Mouse (Mus musculus): ENCODE results near the gene G6pc3. TPM values are rescaled to one million over a fixed set of nuclear protein-coding genes. Genes with fewer than 3 reads are reported as not detected.

G6pc3 gene
- polyA plus RNA-seq, 1 experiment from 2014 or later: 33.3 TPM

DNA sequence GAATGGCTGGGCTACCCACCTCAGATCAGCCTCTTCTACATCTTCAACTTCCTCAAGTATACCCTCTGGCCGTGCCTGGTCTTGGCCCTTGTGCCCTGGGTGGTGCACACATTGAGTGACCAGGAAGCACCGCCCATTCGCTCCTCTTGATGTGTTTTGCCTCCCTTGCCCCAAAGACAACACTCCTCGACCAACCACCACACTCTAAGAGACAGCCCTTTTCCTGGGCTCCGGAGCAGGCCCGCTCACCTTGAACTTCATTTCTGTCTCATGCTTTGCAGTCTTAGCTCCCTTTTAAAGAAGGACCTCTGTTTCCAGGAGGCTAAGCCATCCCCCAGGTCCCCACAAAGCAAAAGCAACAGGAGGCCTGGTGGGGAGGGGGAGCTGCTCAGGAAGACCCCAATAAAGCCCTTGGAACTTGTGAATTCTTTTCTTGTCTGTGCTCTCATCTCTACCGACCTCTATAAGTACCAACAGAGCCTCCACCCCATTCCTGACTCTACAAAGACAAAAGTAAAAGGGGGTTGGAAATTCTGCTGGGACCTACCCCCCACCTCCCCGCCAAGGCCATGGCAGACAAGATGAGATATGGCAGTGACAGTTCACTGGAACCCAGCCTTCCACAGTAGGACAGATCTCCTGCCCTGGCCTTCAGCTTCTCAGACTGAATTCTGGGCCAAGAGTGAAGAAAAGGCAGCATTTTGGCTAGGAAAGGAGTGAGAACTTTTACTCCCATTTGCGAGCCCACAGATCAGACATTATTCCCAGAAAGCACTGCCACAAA, 4.4 kb downstream of the G6pc3 start:
- WGBS: 84% methylated on average over 9 of the region's 9 CpGs
- ATAC-seq (replicated peaks; ENCODE audit: insufficient number of reproducible peaks, low FRiP score, low TSS enrichment, low read depth): no peak

DNA sequence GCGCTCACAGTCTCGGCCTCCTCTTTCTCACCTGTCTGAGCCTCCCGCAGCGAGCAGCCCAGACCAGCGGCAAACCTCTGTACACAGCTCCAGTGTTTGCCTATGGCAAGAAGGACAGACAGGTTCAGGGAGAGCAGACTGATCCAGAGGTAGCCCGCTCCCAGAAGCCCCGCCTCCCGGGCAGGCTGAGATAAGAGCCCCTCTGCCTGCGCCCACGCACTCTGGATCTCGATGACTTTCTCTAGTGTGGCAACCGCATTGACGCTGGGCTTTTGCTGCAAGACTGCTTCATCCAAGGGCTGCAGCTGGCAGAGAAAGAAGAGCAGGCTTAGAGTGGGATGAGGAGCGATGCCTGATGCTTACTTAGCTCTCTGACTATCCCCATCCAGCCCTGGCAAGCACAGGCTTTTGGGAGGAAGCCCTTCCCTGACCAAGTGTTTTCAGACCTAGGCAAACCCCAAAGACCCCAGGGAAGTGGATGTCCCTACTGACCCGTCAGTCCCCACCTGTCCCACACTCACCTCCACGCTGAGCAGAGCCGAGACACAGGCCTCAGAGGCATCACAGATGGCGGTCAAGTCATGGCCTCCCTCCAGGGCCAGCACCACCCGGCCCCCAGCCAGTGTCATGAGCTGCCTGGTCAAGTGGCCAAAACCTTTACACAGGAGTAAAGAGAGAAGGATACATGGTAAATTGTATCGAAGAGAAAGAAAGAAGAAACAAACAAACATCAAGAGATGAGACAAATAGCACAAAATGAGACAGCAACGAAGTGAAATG, 6.8 kb downstream of the G6pc3 start:
- Histone ChIP-seq H3K4me1 (ENCODE audit: control insufficient read depth, insufficient read depth, low read length) (no peaks in the 10 kb centered on the region), H3K27ac (replicated peaks; ENCODE audit: low read depth, low read length) (no peak overlapping the region), H3K4me3 (ENCODE audit: low read depth, low read length) (no peak overlapping the region), H3K9ac (replicated peaks; ENCODE audit: low read length) (no peak overlapping the region), H3K9me3 (replicated peaks; ENCODE audit: control insufficient read depth, low read length) (no peaks in the 10 kb centered on the region), H3K4me2 (ENCODE audit: low read depth, low read length) (no peak overlapping the region), H3K27me3 (ENCODE audit: control insufficient read depth, insufficient read depth, low read length) (no peaks in the 10 kb centered on the region), H3K36me3 (replicated peaks; ENCODE audit: control insufficient read depth, insufficient read depth, low read depth, low read length) (peaks cover 3% of the 10 kb centered on the region)
- WGBS: 90% methylated on average over 21 of the region's 21 CpGs
- ATAC-seq (replicated peaks; ENCODE audit: insufficient number of reproducible peaks, low FRiP score, low TSS enrichment, low read depth) (no peak), DNase-seq (ENCODE audit: low spot score) (no peak)

More for the DNA sequence above, 4.4 kb downstream of the G6pc3 start:
- no peaks in the 10 kb centered on the region for H3K9me3 ChIP-seq (replicated peaks; ENCODE audit: control insufficient read depth, low read length)
- no peaks in the 10 kb centered on the region for H3K4me1 ChIP-seq (ENCODE audit: control insufficient read depth, insufficient read depth, low read length)
- H3K9ac ChIP-seq (replicated peaks; ENCODE audit: low read length): no peak overlapping the region
- no peak overlapping the region for H3K4me2 ChIP-seq (ENCODE audit: low read depth, low read length)
- DNase-seq (ENCODE audit: low spot score): no peak
- no peak overlapping the region for H3K4me3 ChIP-seq (ENCODE audit: low read depth, low read length)
- no peak overlapping the region for H3K27ac ChIP-seq (replicated peaks; ENCODE audit: low read depth, low read length)
- H3K36me3 ChIP-seq (replicated peaks; ENCODE audit: control insufficient read depth, insufficient read depth, low read depth, low read length): peaks cover 3% of the 10 kb centered on the region
- no peaks in the 10 kb centered on the region for H3K27me3 ChIP-seq (ENCODE audit: control insufficient read depth, insufficient read depth, low read length)

DNA sequence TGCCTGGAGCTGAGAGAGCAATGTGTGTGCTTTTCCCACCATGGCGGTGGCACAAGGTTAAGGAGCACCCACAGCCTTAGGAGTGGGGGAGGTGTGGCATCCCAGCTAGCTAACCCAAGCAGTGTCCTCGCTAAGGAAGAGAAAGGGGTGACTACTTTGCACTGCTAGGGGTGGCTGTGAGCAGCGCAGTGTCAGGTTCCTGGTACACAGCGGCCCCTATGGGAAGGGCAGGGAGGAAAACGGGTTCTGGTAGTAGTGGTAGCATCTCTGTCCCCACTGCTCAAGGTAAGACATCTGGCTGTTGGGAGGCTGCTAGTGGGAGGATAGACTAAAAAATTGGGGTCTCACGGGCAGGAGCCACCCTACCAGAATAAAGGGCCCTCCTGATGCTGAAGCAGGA, 8.8 kb downstream of the G6pc3 start:
- H3K9me3 ChIP-seq (replicated peaks; ENCODE audit: control insufficient read depth, low read length): no peaks in the 10 kb centered on the region
- DNase-seq (ENCODE audit: low spot score) (no peak), ATAC-seq (replicated peaks; ENCODE audit: insufficient number of reproducible peaks, low FRiP score, low TSS enrichment, low read depth) (no peak)
- H3K9ac ChIP-seq (replicated peaks; ENCODE audit: low read length): no peak overlapping the region
- H3K27me3 ChIP-seq (ENCODE audit: control insufficient read depth, insufficient read depth, low read length): no peaks in the 10 kb centered on the region
- no peak overlapping the region for H3K4me2 ChIP-seq (ENCODE audit: low read depth, low read length)
- no peaks in the 10 kb centered on the region for H3K4me1 ChIP-seq (ENCODE audit: control insufficient read depth, insufficient read depth, low read length)
- 68% methylated on average over 6 of the region's 6 CpGs for WGBS
- peaks cover 3% of the 10 kb centered on the region for H3K36me3 ChIP-seq (replicated peaks; ENCODE audit: control insufficient read depth, insufficient read depth, low read depth, low read length)
- H3K27ac ChIP-seq (replicated peaks; ENCODE audit: low read depth, low read length): no peak overlapping the region
- H3K4me3 ChIP-seq (ENCODE audit: low read depth, low read length): no peak overlapping the region

DNA sequence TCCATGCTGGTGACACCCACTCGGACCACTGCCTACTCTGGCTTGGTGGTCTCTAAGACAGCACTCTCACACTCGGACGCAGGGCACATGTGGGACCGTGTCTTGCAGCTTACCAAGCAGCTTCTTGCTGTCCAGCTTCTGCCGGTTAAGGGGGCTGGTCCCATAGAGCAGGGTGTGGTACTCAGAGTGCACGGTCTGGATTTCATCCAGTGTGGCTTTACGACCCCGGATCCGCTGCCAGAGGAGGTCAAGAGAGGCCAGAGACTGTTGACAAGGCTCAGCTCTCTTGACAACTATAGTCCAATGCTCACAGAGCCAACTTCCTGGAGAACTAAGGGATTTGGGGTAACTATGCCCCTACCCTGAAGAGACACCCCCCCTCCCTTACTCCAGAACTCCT, 10.4 kb downstream of the G6pc3 start:
- Histone ChIP-seq H3K27ac (replicated peaks; ENCODE audit: low read depth, low read length) (no peak overlapping the region), H3K9me3 (replicated peaks; ENCODE audit: control insufficient read depth, low read length) (no peaks in the 10 kb centered on the region), H3K9ac (replicated peaks; ENCODE audit: low read length) (no peak overlapping the region), H3K4me1 (ENCODE audit: control insufficient read depth, insufficient read depth, low read length) (no peaks in the 10 kb centered on the region), H3K27me3 (ENCODE audit: control insufficient read depth, insufficient read depth, low read length) (no peaks in the 10 kb centered on the region), H3K36me3 (replicated peaks; ENCODE audit: control insufficient read depth, insufficient read depth, low read depth, low read length) (peaks cover 3% of the 10 kb centered on the region), H3K4me2 (ENCODE audit: low read depth, low read length) (no peak overlapping the region), H3K4me3 (ENCODE audit: low read depth, low read length) (no peak overlapping the region)
- no peak for DNase-seq (ENCODE audit: low spot score)
- ATAC-seq (replicated peaks; ENCODE audit: insufficient number of reproducible peaks, low FRiP score, low TSS enrichment, low read depth): no peak
- WGBS: 75% methylated on average over 9 of the region's 9 CpGs

DNA sequence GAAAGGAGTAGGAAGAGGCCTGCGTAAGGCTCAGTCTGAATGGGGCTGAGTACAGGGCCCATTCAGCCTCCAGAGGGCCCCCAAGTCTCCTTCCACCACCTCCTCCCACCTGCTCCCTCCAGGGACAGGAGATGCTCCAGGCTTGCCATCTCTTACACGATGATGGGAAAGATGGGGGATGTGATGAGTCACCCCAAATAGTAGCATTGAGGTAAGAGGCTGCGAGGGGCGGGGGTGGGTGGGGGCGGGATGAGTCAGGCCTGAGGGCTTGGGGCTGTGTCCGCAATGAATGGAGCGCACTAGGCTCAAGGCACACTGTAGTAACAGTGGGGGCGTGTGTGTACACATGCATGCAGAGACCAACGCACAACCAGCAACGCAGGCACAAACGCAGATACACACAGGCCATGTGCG, 12.0 kb downstream of the G6pc3 start:
- 80% methylated on average over 12 of the region's 12 CpGs for WGBS
- H3K9ac ChIP-seq (replicated peaks; ENCODE audit: low read length): no peak overlapping the region
- H3K27me3 ChIP-seq (ENCODE audit: control insufficient read depth, insufficient read depth, low read length): no peaks in the 10 kb centered on the region
- no peaks in the 10 kb centered on the region for H3K9me3 ChIP-seq (replicated peaks; ENCODE audit: control insufficient read depth, low read length)
- H3K4me3 ChIP-seq (ENCODE audit: low read depth, low read length): no peak overlapping the region
- no peak overlapping the region for H3K4me2 ChIP-seq (ENCODE audit: low read depth, low read length)
- no peak for DNase-seq (ENCODE audit: low spot score)
- H3K4me1 ChIP-seq (ENCODE audit: control insufficient read depth, insufficient read depth, low read length): no peaks in the 10 kb centered on the region
- H3K36me3 ChIP-seq (replicated peaks; ENCODE audit: control insufficient read depth, insufficient read depth, low read depth, low read length): no peaks in the 10 kb centered on the region; the same call in none of the 2 replicates
- ATAC-seq (replicated peaks; ENCODE audit: insufficient number of reproducible peaks, low FRiP score, low TSS enrichment, low read depth): no peak
- H3K27ac ChIP-seq (replicated peaks; ENCODE audit: low read depth, low read length): no peak overlapping the region

DNA sequence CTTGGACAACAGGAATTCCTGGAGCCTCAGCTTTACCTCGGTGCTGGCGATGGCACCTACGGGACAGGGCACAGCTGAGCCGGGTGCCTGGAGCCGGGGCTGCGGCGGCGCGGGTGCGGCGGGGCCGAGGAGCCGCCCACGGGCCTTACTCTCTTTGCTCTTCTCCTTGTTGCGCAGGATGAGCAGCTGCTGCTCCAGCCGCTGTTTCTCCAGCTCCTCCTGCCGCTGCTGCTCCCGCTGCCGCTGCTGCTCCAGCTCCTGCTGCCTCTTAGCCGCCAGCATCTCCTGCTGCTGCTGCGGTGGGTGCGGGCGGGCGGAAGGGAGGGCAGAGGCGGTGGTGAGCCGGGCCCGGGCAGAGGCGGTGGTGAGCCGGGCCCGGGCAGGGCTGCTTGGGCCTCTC, 17.1 kb downstream of the G6pc3 start:
- H3K4me2 ChIP-seq (ENCODE audit: low read depth, low read length): no peak overlapping the region
- no peaks in the 10 kb centered on the region; the same call in none of the 2 replicates for H3K36me3 ChIP-seq (replicated peaks; ENCODE audit: control insufficient read depth, insufficient read depth, low read depth, low read length)
- no peak for DNase-seq (ENCODE audit: low spot score)
- H3K4me3 ChIP-seq (ENCODE audit: low read depth, low read length): no peak overlapping the region
- ATAC-seq (replicated peaks; ENCODE audit: insufficient number of reproducible peaks, low FRiP score, low TSS enrichment, low read depth): no peak
- no peak overlapping the region; the same call in 1 of the 2 replicates for H3K9ac ChIP-seq (replicated peaks; ENCODE audit: low read length)
- no peaks in the 10 kb centered on the region for H3K9me3 ChIP-seq (replicated peaks; ENCODE audit: control insufficient read depth, low read length)
- H3K4me1 ChIP-seq (ENCODE audit: control insufficient read depth, insufficient read depth, low read length): peaks cover 13% of the 10 kb centered on the region
- no peaks in the 10 kb centered on the region for H3K27me3 ChIP-seq (ENCODE audit: control insufficient read depth, insufficient read depth, low read length)
- WGBS: 63% methylated on average over 30 of the region's 30 CpGs
- H3K27ac ChIP-seq (replicated peaks; ENCODE audit: low read depth, low read length): no peak overlapping the region

DNA sequence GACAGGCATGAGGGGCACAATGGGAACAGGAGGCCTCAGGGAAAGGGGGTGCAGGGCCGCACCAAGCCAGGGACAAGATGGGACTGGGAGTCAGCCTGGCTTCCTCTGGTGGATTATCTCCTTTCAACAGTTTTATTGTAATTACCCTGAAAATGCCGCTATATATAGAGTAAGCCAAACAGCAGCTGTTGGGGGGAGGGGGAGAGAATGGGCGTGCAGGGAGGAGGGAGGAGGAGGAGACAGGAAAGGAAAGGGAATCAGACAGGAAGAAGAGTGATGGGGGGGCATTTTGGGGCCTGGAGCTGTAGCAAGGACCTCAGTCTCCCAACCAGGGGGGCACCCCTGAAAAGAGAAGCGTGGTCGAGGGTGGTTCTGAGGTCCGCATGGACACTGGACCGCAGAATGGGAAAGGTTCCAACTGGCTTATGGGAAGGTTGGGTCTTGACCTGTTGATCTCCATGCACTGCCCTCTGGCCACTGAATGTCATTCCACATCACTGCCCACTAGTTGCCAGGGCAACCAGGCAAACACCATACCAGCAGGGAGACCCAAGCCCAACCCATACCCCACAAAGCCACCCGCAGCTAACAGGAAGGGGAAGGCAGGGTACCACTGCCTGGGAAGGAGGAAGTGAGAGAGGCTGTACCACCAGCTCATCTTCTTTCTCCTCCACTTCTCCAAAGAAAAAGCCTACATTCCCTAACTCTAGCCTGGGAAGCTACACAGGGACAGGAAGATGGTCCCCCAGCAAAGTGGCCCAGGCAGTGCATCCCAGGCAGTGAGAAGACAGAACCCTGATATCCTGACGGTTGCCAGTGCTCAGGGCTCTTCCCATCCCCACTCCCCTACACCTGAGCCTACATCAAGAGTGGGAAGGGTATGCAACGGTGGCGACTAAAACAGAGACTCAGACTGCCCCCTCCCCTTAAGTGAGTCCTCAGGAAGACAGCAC, 18.7 kb downstream of the G6pc3 start:
- H3K4me3 ChIP-seq (ENCODE audit: low read depth, low read length): no peak overlapping the region
- no peak for DNase-seq (ENCODE audit: low spot score)
- no peak for ATAC-seq (replicated peaks; ENCODE audit: insufficient number of reproducible peaks, low FRiP score, low TSS enrichment, low read depth)
- H3K9ac ChIP-seq (replicated peaks; ENCODE audit: low read length): peak overlapping the region; percentile 18
- peak overlapping the region; percentile 28; the same call in 1 of the 2 replicates for H3K27ac ChIP-seq (replicated peaks; ENCODE audit: low read depth, low read length)
- H3K4me1 ChIP-seq (ENCODE audit: control insufficient read depth, insufficient read depth, low read length): peaks cover 13% of the 10 kb centered on the region
- H3K9me3 ChIP-seq (replicated peaks; ENCODE audit: control insufficient read depth, low read length): no peaks in the 10 kb centered on the region
- H3K36me3 ChIP-seq (replicated peaks; ENCODE audit: control insufficient read depth, insufficient read depth, low read depth, low read length): no peaks in the 10 kb centered on the region; the same call in 1 of the 2 replicates
- WGBS: 33% methylated on average over 11 of the region's 11 CpGs
- H3K27me3 ChIP-seq (ENCODE audit: control insufficient read depth, insufficient read depth, low read length): no peaks in the 10 kb centered on the region
- H3K4me2 ChIP-seq (ENCODE audit: low read depth, low read length): no peak overlapping the region
